Mouse (Mus musculus): Measurements from ENCODE around the gene Adcy6. TPM values are rescaled to one million over a fixed set of nuclear protein-coding genes. Genes with fewer than 3 reads are reported as not detected.

The Adcy6 gene
- polyA plus RNA-seq, 1 experiment from 2014 or later: 11.6 TPM

GRCm38 (mm10) chr15:98617176-98617537, 7.3 kb upstream of the Adcy6 start:
- 2% methylated on average over 12 of the region's 12 CpGs for WGBS
- Histone ChIP-seq H3K36me3 (ENCODE audit: control insufficient read depth, insufficient read depth, low read length) (no peaks in the 10 kb centered on the region), H3K4me3 (ENCODE audit: low read depth, low read length) (no peak overlapping the region), H3K9ac (replicated peaks; ENCODE audit: low read depth, low read length) (no peak overlapping the region), H3K27me3 (ENCODE audit: control insufficient read depth, insufficient read depth, low read length) (no peaks in the 10 kb centered on the region), H3K27ac (ENCODE audit: low read depth, low read length) (no peak overlapping the region), H3K4me2 (ENCODE audit: low read depth, low read length) (no peak overlapping the region), H3K4me1 (ENCODE audit: control insufficient read depth, insufficient read depth, low read length) (0 out of 2 replicates have a peak, but pooled peaks cover 5% of the 10 kb centered on the region), H3K9me3 (ENCODE audit: control insufficient read depth, low read length) (no peaks in the 10 kb centered on the region)
- ATAC-seq (ENCODE audit: low read depth): no peak

- Histone ChIP-seq H3K9ac (replicated peaks; ENCODE audit: low read depth, low read length) (no peak overlapping the region), H3K4me3 (ENCODE audit: low read depth, low read length) (no peak overlapping the region), H3K27ac (ENCODE audit: low read depth, low read length) (no peak overlapping the region), H3K9me3 (ENCODE audit: control insufficient read depth, low read length) (no peaks in the 10 kb centered on the region), H3K4me2 (ENCODE audit: low read depth, low read length) (no peak overlapping the region), H3K4me1 (ENCODE audit: control insufficient read depth, insufficient read depth, low read length) (0 out of 2 replicates have a peak, but pooled peaks cover 5% of the 10 kb centered on the region), H3K27me3 (ENCODE audit: control insufficient read depth, insufficient read depth, low read length) (no peaks in the 10 kb centered on the region), H3K36me3 (ENCODE audit: control insufficient read depth, insufficient read depth, low read length) (no peaks in the 10 kb centered on the region)
- no peak for ATAC-seq (ENCODE audit: low read depth)
- WGBS: 31% methylated on average over 20 of the region's 20 CpGs
These were observed 6.7 kb upstream of the Adcy6 start for GRCm38 (mm10) chr15:98616362-98617175.

- WGBS: 70% methylated on average over 6 of the region's 6 CpGs
- no peak overlapping the region for H3K4me3 ChIP-seq (ENCODE audit: low read depth, low read length)
- no peaks in the 10 kb centered on the region for H3K9me3 ChIP-seq (ENCODE audit: control insufficient read depth, low read length)
- no peak overlapping the region for H3K9ac ChIP-seq (replicated peaks; ENCODE audit: low read depth, low read length)
- H3K27me3 ChIP-seq (ENCODE audit: control insufficient read depth, insufficient read depth, low read length): no peaks in the 10 kb centered on the region
- H3K27ac ChIP-seq (ENCODE audit: low read depth, low read length): no peak overlapping the region
- 0 out of 2 replicates have a peak, but pooled peaks cover 5% of the 10 kb centered on the region for H3K4me1 ChIP-seq (ENCODE audit: control insufficient read depth, insufficient read depth, low read length)
- ATAC-seq (ENCODE audit: low read depth): no peak
- H3K4me2 ChIP-seq (ENCODE audit: low read depth, low read length): no peak overlapping the region
- H3K36me3 ChIP-seq (ENCODE audit: control insufficient read depth, insufficient read depth, low read length): no peaks in the 10 kb centered on the region
These were observed 5.9 kb upstream of the Adcy6 start for GRCm38 (mm10) chr15:98615751-98616150.

- Histone ChIP-seq H3K27ac (ENCODE audit: low read depth, low read length) (no peak overlapping the region), H3K4me1 (ENCODE audit: control insufficient read depth, insufficient read depth, low read length) (0 out of 2 replicates have a peak, but pooled peaks cover 5% of the 10 kb centered on the region), H3K27me3 (ENCODE audit: control insufficient read depth, insufficient read depth, low read length) (no peaks in the 10 kb centered on the region), H3K4me3 (ENCODE audit: low read depth, low read length) (no peak overlapping the region), H3K36me3 (ENCODE audit: control insufficient read depth, insufficient read depth, low read length) (no peaks in the 10 kb centered on the region), H3K9me3 (ENCODE audit: control insufficient read depth, low read length) (no peaks in the 10 kb centered on the region), H3K9ac (replicated peaks; ENCODE audit: low read depth, low read length) (no peak overlapping the region), H3K4me2 (ENCODE audit: low read depth, low read length) (no peak overlapping the region)
- ATAC-seq (ENCODE audit: low read depth): no peak
- 47% methylated on average over 6 of the region's 6 CpGs for whole genome bisulfite sequencing
These were observed 5.1 kb upstream of the Adcy6 start for GRCm38 (mm10) chr15:98614971-98615370.

- 38% methylated on average over 9 of the region's 9 CpGs for WGBS
These were observed 4.7 kb upstream of the Adcy6 start for GRCm38 (mm10) chr15:98614551-98614950.

GRCm38 (mm10) chr15:98612229-98612628, 2.4 kb upstream of the Adcy6 start:
- Histone ChIP-seq H3K36me3 (ENCODE audit: control insufficient read depth, insufficient read depth, low read length) (no peaks in the 10 kb centered on the region), H3K27ac (ENCODE audit: low read depth, low read length) (no peak overlapping the region), H3K27me3 (ENCODE audit: control insufficient read depth, insufficient read depth, low read length) (no peaks in the 10 kb centered on the region), H3K4me3 (ENCODE audit: low read depth, low read length) (no peak overlapping the region), H3K9me3 (ENCODE audit: control insufficient read depth, low read length) (no peaks in the 10 kb centered on the region), H3K4me1 (ENCODE audit: control insufficient read depth, insufficient read depth, low read length) (peaks cover 19% of the 10 kb centered on the region), H3K9ac (replicated peaks; ENCODE audit: low read depth, low read length) (no peak overlapping the region), H3K4me2 (ENCODE audit: low read depth, low read length) (no peak overlapping the region)
- 95% methylated on average over 3 of the region's 3 CpGs for WGBS
- ATAC-seq (ENCODE audit: low read depth): no peak

More at GRCm38 (mm10) chr15:98614551-98614950, 4.7 kb upstream of the Adcy6 start:
- H3K4me2 ChIP-seq (ENCODE audit: low read depth, low read length): no peak overlapping the region
- no peaks in the 10 kb centered on the region for H3K36me3 ChIP-seq (ENCODE audit: control insufficient read depth, insufficient read depth, low read length)
- 0 out of 2 replicates have a peak, but pooled peaks cover 5% of the 10 kb centered on the region for H3K4me1 ChIP-seq (ENCODE audit: control insufficient read depth, insufficient read depth, low read length)
- H3K4me3 ChIP-seq (ENCODE audit: low read depth, low read length): no peak overlapping the region
- no peak overlapping the region for H3K27ac ChIP-seq (ENCODE audit: low read depth, low read length)
- H3K27me3 ChIP-seq (ENCODE audit: control insufficient read depth, insufficient read depth, low read length): no peaks in the 10 kb centered on the region
- no peak overlapping the region for H3K9ac ChIP-seq (replicated peaks; ENCODE audit: low read depth, low read length)
- ATAC-seq (ENCODE audit: low read depth): no peak
- H3K9me3 ChIP-seq (ENCODE audit: control insufficient read depth, low read length): no peaks in the 10 kb centered on the region

GRCm38 (mm10) chr15:98610131-98610633, 306 bp upstream of the Adcy6 start:
- Histone ChIP-seq H3K36me3 (ENCODE audit: control insufficient read depth, insufficient read depth, low read length) (no peaks in the 10 kb centered on the region), H3K9me3 (ENCODE audit: control insufficient read depth, low read length) (no peaks in the 10 kb centered on the region), H3K4me1 (ENCODE audit: control insufficient read depth, insufficient read depth, low read length) (peaks cover 26% of the 10 kb centered on the region), H3K4me2 (ENCODE audit: low read depth, low read length) (peak overlapping the region; percentile 83), H3K9ac (replicated peaks; ENCODE audit: low read depth, low read length) (peak overlapping the region; percentile 88), H3K27ac (ENCODE audit: low read depth, low read length) (peak overlapping the region; percentile 84), H3K27me3 (ENCODE audit: control insufficient read depth, insufficient read depth, low read length) (no peaks in the 10 kb centered on the region), H3K4me3 (ENCODE audit: low read depth, low read length) (peak overlapping the region; percentile 68)
- ATAC-seq (ENCODE audit: low read depth): no peak
- WGBS: 5% methylated on average over 12 of the region's 12 CpGs

GRCm38 (mm10) chr15:98608784-98609250, 1.1 kb downstream of the Adcy6 start:
- peak overlapping the region; percentile 84 for H3K27ac ChIP-seq (ENCODE audit: low read depth, low read length)
- peak overlapping the region; percentile 68 for H3K4me3 ChIP-seq (ENCODE audit: low read depth, low read length)
- peak overlapping the region; percentile 88 for H3K9ac ChIP-seq (replicated peaks; ENCODE audit: low read depth, low read length)
- H3K36me3 ChIP-seq (ENCODE audit: control insufficient read depth, insufficient read depth, low read length): 0 out of 2 replicates have a peak, but pooled peaks cover 7% of the 10 kb centered on the region
- no peaks in the 10 kb centered on the region for H3K27me3 ChIP-seq (ENCODE audit: control insufficient read depth, insufficient read depth, low read length)
- peaks cover 21% of the 10 kb centered on the region for H3K4me1 ChIP-seq (ENCODE audit: control insufficient read depth, insufficient read depth, low read length)
- H3K9me3 ChIP-seq (ENCODE audit: control insufficient read depth, low read length): no peaks in the 10 kb centered on the region
- peak; percentile 25 for ATAC-seq (ENCODE audit: low read depth)
- peak overlapping the region; percentile 83 for H3K4me2 ChIP-seq (ENCODE audit: low read depth, low read length)
- 0% methylated on average over 7 of the region's 26 CpGs for WGBS

All from neural tube, embryonic 14.5 days (tissue).